Mouse (Mus musculus): Measurements from ENCODE around the gene Atp6v0d1.

The Atp6v0d1 gene

GRCm38 (mm10) chr8:105504617-105505016 lies 61.2 kb downstream of the Atp6v0d1 start:
- no peak for DNase-seq (ENCODE audit: low read depth, low spot score)

- no peak for DNase-seq (ENCODE audit: low read depth, low spot score)
Measured at GRCm38 (mm10) chr8:105499787-105500186, 66.1 kb downstream of the Atp6v0d1 start.

DNA sequence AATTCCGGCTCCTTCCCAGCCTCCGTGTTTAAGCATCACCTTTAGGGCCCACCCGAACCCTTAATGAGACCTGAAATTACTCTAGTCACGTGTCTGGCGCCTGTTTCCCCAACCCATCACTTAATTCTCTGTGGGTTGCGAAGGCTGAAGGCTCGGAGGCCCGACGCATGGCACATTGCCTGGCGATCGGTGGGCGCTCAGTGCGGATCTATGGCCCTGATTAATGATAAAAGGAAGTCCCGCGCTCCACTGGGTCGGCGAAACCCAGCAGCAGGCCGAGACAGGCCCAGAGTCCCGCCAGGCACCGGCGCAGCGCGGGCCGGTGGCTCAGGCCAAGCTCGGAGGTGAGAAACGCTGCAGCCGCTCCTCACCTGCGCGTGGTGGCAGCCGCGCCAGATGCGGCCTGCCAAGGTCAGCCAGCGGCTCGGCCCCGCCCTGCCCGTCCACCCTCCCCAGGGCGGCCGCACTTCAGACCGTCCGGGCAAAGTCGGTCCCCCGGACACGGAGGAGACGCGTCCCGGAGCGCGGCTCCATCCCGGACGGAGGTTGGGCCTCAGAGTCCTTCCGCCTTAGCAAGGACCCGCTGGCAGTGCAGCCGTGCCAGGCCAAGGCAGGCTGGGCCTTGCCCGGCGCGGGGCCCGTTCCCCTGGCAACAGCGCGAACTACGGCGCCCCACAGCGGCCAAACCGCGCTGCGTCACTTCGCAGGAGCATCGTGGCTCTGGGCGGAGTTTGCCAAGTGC lies 69.2 kb downstream of the Atp6v0d1 start, which contains the start of gene Zdhhc1:
Zdhhc1 (minus strand) TSS at position 464 of the 742 bp plus-strand sequence.
- DNase-seq (ENCODE audit: low read depth, low spot score): peak; percentile 57

- no peak for DNase-seq (ENCODE audit: low read depth, low spot score)
Measured at GRCm38 (mm10) chr8:105495350-105496302, 70.2 kb downstream of the Atp6v0d1 start.

DNA sequence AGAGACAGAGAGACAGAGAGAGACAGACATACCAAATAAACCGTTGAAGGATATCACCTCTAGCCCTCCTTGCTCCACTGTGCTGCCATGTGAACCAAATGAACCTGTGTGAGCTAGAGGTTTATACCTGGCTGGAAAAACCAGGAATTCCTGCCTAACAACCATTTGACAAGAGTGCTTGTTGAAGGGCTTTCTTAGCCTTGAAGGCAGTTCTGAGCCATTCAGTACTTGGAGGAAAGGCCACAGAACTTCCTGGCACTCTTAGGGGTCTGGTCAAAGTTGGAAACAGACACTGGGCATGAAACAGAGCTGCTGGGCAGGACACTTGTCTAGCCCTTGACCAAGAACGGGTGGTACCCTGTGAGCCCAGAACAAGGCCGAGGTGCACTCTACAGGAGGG lies 71.3 kb downstream of the Atp6v0d1 start:
- no peak for DNase-seq (ENCODE audit: low read depth, low spot score)

GRCm38 (mm10) chr8:105493495-105493894 lies 72.4 kb downstream of the Atp6v0d1 start:
- DNase-seq (ENCODE audit: low read depth, low spot score): no peak

GRCm38 (mm10) chr8:105489281-105489680 lies 76.6 kb downstream of the Atp6v0d1 start:
- no peak for DNase-seq (ENCODE audit: low read depth, low spot score)

DNA sequence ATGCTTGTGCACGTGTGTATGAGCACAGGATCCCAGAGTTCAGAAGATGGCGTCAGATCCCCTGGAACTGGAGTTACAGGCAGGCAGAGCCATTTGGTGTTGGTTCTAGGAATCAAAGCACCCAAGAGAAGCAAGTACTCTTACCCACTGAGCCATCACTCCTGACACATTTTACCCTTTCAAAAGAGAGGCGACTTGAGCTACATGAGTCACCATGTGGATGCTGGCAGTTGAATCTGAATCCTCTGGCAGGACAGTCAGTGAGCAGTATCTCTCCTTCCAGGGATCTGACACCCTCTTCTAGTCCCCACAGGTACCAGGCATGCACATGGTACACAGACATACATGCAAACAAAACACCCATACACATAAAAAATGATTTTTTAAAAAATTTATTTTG lies 77.8 kb downstream of the Atp6v0d1 start:
- DNase-seq (ENCODE audit: low read depth, low spot score): no peak

DNA sequence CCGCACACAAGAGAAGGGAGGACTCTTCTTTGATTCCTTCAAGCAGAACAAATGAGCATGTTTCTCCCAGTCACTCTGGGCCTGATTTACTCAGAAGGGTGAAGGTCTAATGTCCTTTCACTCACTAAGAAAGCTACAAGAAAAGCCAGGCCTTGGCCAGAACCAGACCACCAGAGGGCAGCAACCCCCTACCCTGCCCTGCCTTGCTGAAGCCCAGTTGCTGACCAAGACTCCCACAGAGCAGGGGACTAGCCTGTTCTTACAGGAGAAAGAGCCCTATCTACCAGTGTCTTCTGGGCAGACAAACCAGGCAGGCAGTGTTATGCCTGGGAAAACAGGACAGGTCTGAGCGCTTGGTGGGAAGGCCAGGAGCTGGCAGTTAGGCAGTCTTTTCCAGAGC lies 81.5 kb downstream of the Atp6v0d1 start:
- DNase-seq (ENCODE audit: low read depth, low spot score): no peak

- no peak for DNase-seq (ENCODE audit: low read depth, low spot score)
Measured at GRCm38 (mm10) chr8:105484030-105484368, 81.8 kb downstream of the Atp6v0d1 start.

GRCm38 (mm10) chr8:105483212-105484029 lies 82.4 kb downstream of the Atp6v0d1 start:
- no peak for DNase-seq (ENCODE audit: low read depth, low spot score)

DNA sequence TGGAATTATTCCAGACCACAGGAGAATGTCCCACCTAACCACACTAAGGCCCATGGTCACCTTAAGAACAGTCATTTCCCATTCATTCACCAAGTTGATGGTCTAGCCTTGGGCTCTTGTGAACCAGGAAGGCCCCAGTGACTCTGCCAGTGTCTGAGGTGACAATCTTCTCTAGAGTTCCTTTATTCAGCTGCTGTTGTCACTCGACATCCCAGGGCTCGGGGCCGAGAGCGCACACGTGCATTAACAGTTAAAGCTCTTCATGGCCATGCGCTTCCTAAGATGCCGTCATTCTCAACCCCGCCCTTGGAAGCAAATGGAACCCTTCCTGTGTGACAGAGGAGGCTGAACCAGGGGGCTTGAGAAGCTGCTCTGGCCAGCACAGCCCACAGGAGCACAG lies 83.7 kb downstream of the Atp6v0d1 start:
- DNase-seq (ENCODE audit: low read depth, low spot score): no peak

DNA sequence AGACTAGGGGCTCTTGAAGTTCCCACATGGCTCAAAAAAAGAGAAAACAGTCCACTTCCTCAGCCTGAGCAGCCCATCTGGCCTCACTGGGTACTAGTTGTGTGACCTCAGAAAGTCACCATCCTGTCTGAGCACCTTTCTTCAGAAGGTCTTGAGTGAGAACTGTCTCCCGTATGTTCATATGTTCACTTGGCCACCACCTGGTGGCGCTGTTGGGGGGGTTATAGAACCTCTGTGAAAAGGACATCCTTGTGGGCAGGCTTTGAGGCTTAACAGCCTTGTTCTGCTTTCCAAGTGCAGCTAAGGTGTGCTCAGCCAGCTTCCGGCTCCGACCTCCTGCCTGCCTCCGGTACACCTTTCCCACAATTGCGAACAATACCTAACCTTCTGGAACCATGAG lies 84.4 kb downstream of the Atp6v0d1 start:
- DNase-seq (ENCODE audit: low read depth, low spot score): no peak

DNA sequence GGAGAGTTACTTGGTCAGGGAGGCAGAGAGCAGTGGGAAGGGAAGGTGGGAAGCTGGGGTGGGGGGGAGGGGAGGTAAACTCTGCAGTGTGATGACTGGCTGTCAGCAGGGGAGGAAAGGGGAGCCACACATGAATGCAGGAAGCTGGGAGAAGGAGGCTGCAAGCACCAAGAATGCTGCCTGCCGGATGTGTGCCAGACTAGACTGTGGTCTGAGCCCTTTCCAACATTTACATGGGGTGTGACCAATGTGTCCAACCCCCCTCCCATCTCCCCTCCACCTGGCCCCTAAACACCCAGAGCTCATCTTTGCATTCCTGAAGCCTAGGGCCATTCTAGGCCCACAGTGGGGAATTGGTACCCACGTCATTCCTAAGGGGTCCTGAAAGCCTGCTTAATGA lies 84.8 kb downstream of the Atp6v0d1 start:
- DNase-seq (ENCODE audit: low read depth, low spot score): no peak

DNA sequence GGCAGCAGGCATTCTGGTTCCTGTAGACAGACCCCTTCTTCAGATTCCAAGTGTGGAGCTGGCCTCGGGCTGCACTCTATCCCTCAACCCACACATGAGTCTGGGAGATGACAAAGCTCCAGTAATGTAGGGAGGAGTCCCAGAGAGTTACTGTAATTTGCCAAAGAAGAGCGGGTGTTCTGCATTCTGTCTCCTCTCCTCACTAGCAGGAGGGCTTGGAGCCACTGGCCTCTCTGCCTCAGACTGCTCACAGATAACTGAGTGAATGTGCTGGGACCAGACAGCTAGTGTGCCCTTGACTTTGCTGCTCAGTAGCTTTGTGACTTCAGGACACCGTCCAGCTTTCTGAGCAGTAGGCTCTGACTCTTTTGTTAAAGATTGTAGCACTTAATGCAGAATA lies 88.1 kb downstream of the Atp6v0d1 start:
- no peak for DNase-seq (ENCODE audit: low read depth, low spot score)

- DNase-seq (ENCODE audit: low read depth, low spot score): no peak
Measured at GRCm38 (mm10) chr8:105476628-105477413, 89.0 kb downstream of the Atp6v0d1 start.

DNA sequence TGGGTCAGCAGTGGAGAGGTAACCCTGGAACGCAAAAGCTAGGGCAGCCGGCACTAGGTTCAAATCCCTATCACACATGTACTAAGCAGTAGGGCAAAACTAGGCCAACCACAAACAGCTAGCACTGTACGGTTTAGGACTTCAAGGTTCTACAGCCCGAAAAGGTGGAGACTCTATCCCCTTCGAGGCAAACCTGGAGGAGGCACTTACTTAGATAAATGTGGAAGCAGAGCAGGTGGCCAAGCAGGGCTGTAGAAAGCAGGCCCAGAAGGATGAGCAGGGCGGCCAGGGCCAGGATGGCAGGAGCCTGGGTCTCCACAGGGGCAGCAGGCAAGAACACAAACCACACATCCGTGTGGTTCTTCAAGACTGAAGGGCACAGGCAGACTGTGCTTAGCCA lies 89.7 kb downstream of the Atp6v0d1 start:
- no peak for DNase-seq (ENCODE audit: low read depth, low spot score)

GRCm38 (mm10) chr8:105475742-105476141 lies 90.1 kb downstream of the Atp6v0d1 start:
- no peak for DNase-seq (ENCODE audit: low read depth, low spot score)

GRCm38 (mm10) chr8:105475254-105475653 lies 90.6 kb downstream of the Atp6v0d1 start:
- DNase-seq (ENCODE audit: low read depth, low spot score): no peak

DNA sequence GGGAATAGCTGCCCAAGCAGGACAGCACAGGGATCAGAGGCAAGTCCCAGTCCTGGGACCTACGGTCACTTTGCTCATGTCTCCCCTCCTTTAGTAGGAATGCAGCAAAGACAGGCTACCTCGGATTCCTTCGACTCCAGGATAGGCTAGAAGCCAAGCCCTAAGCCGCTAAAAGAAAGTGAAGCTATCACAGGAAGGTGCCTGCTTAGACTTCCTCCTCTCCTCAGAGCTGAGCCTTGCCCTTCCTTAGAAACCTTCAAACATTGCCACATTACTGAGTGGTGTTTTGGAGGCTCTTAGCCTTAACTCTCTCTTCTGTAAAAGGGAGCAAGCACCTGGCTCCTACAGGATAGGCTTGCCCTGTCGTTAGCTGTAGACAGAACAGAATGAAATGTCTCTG lies 91.2 kb downstream of the Atp6v0d1 start:
- DNase-seq (ENCODE audit: low read depth, low spot score): no peak

Data from retina, adult 2 months (tissue).